Mouse (Mus musculus) embryonic stem cell, embryonic (primary cell): ENCODE results near the gene Phactr2.
"Not testable (repeated sequence)": the region's sequence is repeated elsewhere in the genome, so short reads cannot be mapped to it uniquely, and the experiment has no call there.

Source experiments
- CTCF ChIA-PET, 4 experiments: fragments of 300-600 bp in 2 of 4; fragments of 350-600 bp in 2 of 4; sonication (Branson Sonifier 250); formaldehyde crosslinking; loops; one replicate each; lab custom pipeline; 2022; ENCODE audit warnings: inconsistent platforms in 2 of 4; lab: Charles Lee
- POLR2A ChIA-PET, 4 experiments: fragments of 300-600 bp in 2 of 4; fragments of 350-600 bp in 2 of 4; sonication (Branson Sonifier 250); formaldehyde crosslinking; loops; one replicate each; lab custom pipeline; 2022; ENCODE audit warnings: antibody characterized with exemption in 4 of 4, inconsistent platforms in 1 of 4; lab: Charles Lee

Gene Phactr2

GRCm38 (mm10) chr10:13466925-13467324, 7.3 kb downstream of the Phactr2 start:
- CTCF ChIA-PET: no interaction called here

GRCm38 (mm10) chr10:13464295-13464694, 9.9 kb downstream of the Phactr2 start:
- POLR2A ChIA-PET: interaction anchor here in 1 of 4 experiments (0.6 kb wide), 1 partner anchor 441 kb away, joined by 3 read pairs; no protein-coding TSS in a partner anchor

More at GRCm38 (mm10) chr10:13466925-13467324, 7.3 kb downstream of the Phactr2 start:
- POLR2A ChIA-PET: interaction anchor here in 2 of 4 experiments (0.6 kb wide), 2 partner anchors 87 to 565 kb away, joined by 3 read pairs; no protein-coding TSS in a partner anchor

GRCm38 (mm10) chr10:13453200-13453990, 20.8 kb downstream of the Phactr2 start:
- CTCF ChIA-PET: no interaction called here
- POLR2A ChIA-PET: interaction anchor here in 1 of 4 experiments (0.9 kb wide), 1 partner anchor 13 kb away, joined by 3 read pairs; no protein-coding TSS in a partner anchor

More at GRCm38 (mm10) chr10:13464295-13464694, 9.9 kb downstream of the Phactr2 start:
- CTCF ChIA-PET: not testable (repeated sequence)

- ChIA-PET CTCF (no interaction called here), POLR2A (no interaction called here)
Observed at GRCm38 (mm10) chr10:13451640-13452039, 22.6 kb downstream of the Phactr2 start.

- ChIA-PET POLR2A (no interaction called here), CTCF (no interaction called here)
Observed at GRCm38 (mm10) chr10:13448283-13449045, 25.7 kb downstream of the Phactr2 start.

GRCm38 (mm10) chr10:13446791-13447249, 27.4 kb downstream of the Phactr2 start:
- POLR2A ChIA-PET: interaction anchor here in 2 of 4 experiments (0.6 to 0.7 kb wide), 2 partner anchors 37 to 975 kb away, joined by 3 to 7 read pairs; no protein-coding TSS in a partner anchor
- CTCF ChIA-PET: interaction anchor here in 1 of 4 experiments (0.5 kb wide), 1 partner anchor 517 kb away, joined by 6 read pairs; no protein-coding TSS in a partner anchor

- ChIA-PET CTCF (interaction anchor here in 1 of 4 experiments (0.6 kb wide), 1 partner anchor 832 kb away, joined by 9 read pairs; no protein-coding TSS in a partner anchor), POLR2A (no interaction called here)
Observed at GRCm38 (mm10) chr10:13444257-13444656, 30.0 kb downstream of the Phactr2 start.

GRCm38 (mm10) chr10:13443647-13444046, 30.6 kb downstream of the Phactr2 start:
- POLR2A ChIA-PET: no interaction called here
- CTCF ChIA-PET: interaction anchor here in 2 of 4 experiments (0.5 to 0.6 kb wide), 2 partner anchors 13 to 831 kb away, joined by 3 to 9 read pairs; no protein-coding TSS in a partner anchor

GRCm38 (mm10) chr10:13440292-13440691, 33.9 kb downstream of the Phactr2 start:
- POLR2A ChIA-PET: interaction anchor here in 2 of 4 experiments (0.6 to 1.0 kb wide), 4 partner anchors 13 to 83 kb away, joined by 3 to 5 read pairs (median 4); no protein-coding TSS in a partner anchor
- CTCF ChIA-PET: no interaction called here

GRCm38 (mm10) chr10:13438118-13438821, 35.9 kb downstream of the Phactr2 start:
- POLR2A ChIA-PET: interaction anchor here in 1 of 4 experiments (0.7 to 1.1 kb wide), 2 partner anchors 205 to 321 kb away, joined by 3 to 5 read pairs; no protein-coding TSS in a partner anchor
- CTCF ChIA-PET: interaction anchor here in 1 of 4 experiments (0.7 kb wide), 1 partner anchor 49 kb away, joined by 3 read pairs; no protein-coding TSS in a partner anchor

- ChIA-PET CTCF (interaction anchor here in 1 of 4 experiments (0.9 kb wide), 1 partner anchor 350 kb away, joined by 3 read pairs; no protein-coding TSS in a partner anchor), POLR2A (no interaction called here)
Observed at GRCm38 (mm10) chr10:13437011-13437410, 37.2 kb downstream of the Phactr2 start.

- CTCF ChIA-PET: interaction anchor here in 1 of 4 experiments (0.6 kb wide), 1 partner anchor 482 kb away, joined by 5 read pairs; no protein-coding TSS in a partner anchor
- POLR2A ChIA-PET: interaction anchor here in 1 of 4 experiments (2.1 kb wide), 1 partner anchor 343 kb away, joined by 7 read pairs; no protein-coding TSS in a partner anchor
Observed at GRCm38 (mm10) chr10:13433016-13433415, 41.2 kb downstream of the Phactr2 start.

- ChIA-PET CTCF (interaction anchor here in 1 of 4 experiments (0.8 kb wide), 1 partner anchor 416 kb away, joined by 3 read pairs; no protein-coding TSS in a partner anchor), POLR2A (no interaction called here)
Observed at GRCm38 (mm10) chr10:13431641-13432540, 42.3 kb downstream of the Phactr2 start.

GRCm38 (mm10) chr10:13429766-13430165, 44.4 kb downstream of the Phactr2 start:
- ChIA-PET CTCF (interaction anchor here in 2 of 4 experiments (0.6 to 1.6 kb wide), 10 partner anchors 119 to 413 kb away, joined by 3 to 7 read pairs (median 4); no protein-coding TSS in a partner anchor), POLR2A (interaction anchor here in 2 of 4 experiments (0.7 to 1.5 kb wide), 2 partner anchors 18 to 407 kb away, joined by 3 read pairs; no protein-coding TSS in a partner anchor)

GRCm38 (mm10) chr10:13429240-13429639, 45.0 kb downstream of the Phactr2 start:
- ChIA-PET CTCF (interaction anchor here in 3 of 4 experiments (0.6 to 1.6 kb wide), 11 partner anchors 12 to 412 kb away, joined by 3 to 7 read pairs (median 4); no protein-coding TSS in a partner anchor), POLR2A (interaction anchor here in 2 of 4 experiments (0.7 to 1.5 kb wide), 2 partner anchors 17 to 407 kb away, joined by 3 read pairs; no protein-coding TSS in a partner anchor)

- POLR2A ChIA-PET: no interaction called here
- CTCF ChIA-PET: interaction anchor here in 2 of 4 experiments (0.7 to 1.6 kb wide), 2 partner anchors 12 to 341 kb away, joined by 4 to 7 read pairs; no protein-coding TSS in a partner anchor
Observed at GRCm38 (mm10) chr10:13428536-13428935, 45.7 kb downstream of the Phactr2 start.
